Mouse (Mus musculus) gastrocnemius, postnatal 10 days (tissue): ENCODE results near the gene Ccdc97. TPM values are rescaled to one million over a fixed set of nuclear protein-coding genes. Genes with fewer than 3 reads are reported as not detected.
"Not testable (repeated sequence)": the region's sequence is repeated elsewhere in the genome, so short reads cannot be mapped to it uniquely, and the experiment has no call there.

Experiments used
- DNase-seq: peaks from one replicate; pipeline ENCODE4 v3.0.0; 2021; ENCODE audit warnings: mixed read lengths
- long read RNA-seq, 2 experiments: library from polyadenylated mRNA; stranded (forward); transcript quantifications; one replicate each; pipeline ENCODE4 v2.0.0; 2021
- total RNA-seq, 2 experiments: library from RNA; stranded (reverse); gene quantifications; 2 replicates each; pipeline ENCODE4 v1.2.3; 2021

Ccdc97 gene
- total RNA-seq: 10 to 100 TPM; 31.9 to 39.6 TPM
- long read RNA-seq, experiment 1, transcript Ccdc97-201 (5 exons, 3,032 nt): major isoform, 36 of 54 reads
- long read RNA-seq, experiment 1, partial matches to known transcripts: 2 of 54 reads
- long read RNA-seq, experiment 1, other reads (novel, unspliced or antisense): 16 of 54 reads
- long read RNA-seq, experiment 2, transcript Ccdc97-201 (5 exons, 3,032 nt): major isoform, 25 of 36 reads
- long read RNA-seq, experiment 2, partial matches to known transcripts: 0 of 36 reads
- long read RNA-seq, experiment 2, other reads (novel, unspliced or antisense): 11 of 36 reads

DNA sequence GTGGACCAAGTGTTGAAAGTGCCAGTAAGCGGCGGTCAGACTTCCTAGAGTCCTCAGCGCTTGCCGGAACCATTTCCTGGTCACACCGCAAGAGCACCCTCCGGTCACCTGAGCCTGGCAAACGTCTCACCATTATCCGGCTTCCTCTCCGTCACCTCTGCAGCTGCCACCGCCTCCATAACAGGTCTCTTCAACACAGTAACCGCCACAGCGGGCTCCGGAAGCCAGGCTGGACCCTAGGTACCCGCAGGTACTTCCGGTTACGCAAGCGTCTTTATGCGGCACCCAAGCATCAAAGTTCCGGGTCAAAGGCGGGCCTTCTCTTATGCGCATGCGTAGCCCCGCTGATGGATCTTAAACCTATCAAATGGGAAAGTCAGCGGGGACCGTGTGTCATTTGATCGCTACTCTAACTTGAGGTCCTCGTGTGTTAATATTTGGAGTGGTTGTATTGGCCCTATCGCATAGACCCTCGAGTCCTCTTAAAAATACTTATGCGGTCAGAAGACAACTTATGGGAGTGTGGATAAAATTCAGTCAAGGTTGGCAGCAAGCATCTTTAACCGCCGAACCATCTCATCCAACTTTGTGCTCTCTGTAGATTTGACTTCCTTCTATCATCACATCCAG is at the start of gene Ccdc97:
TSS of gene Ccdc97 (minus strand) at position 301 of the 630 bp plus-strand sequence.
- DNase-seq: peak; percentile 88

DNA sequence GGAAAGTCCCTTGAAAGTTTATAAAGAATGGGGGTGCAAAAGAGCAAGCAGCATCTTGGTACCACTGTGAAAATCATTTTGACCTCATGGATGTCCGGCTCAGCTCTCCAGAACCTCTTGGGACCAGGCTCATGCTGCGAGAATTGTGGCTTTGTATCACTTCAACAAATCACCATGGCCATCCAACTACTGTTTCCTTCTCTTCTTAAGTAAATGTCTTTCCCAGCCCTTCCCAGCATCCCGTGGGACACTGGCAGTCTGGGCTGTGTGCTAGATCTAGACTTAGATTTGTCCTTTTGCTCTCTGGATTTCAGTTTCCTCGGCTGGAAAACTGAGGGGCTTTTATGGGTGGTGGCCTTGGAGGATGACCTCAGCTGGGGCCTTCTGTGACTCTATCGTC is 49.3 kb upstream of the Ccdc97 start:
- DNase-seq: no peak

DNA sequence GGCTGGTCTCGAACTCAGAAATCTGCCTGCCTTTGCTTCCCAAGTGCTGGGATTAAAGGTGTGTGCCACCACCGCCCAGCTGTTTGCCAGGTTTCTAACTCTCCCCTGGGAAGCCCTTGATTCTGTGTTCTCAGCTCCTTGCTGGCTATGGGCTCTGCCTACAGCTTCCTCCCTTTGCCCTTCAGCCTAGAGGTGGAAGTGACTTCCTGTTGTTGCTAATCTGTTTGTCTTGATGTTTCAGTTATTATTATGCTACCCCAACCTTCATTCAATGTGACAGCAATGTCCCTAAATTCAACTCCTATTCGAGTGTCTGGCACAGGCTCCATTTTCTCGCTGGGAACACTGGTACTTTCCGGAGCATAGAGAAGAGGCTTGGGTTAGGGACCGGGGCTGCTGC is 47.2 kb upstream of the Ccdc97 start:
- DNase-seq: no peak

DNA sequence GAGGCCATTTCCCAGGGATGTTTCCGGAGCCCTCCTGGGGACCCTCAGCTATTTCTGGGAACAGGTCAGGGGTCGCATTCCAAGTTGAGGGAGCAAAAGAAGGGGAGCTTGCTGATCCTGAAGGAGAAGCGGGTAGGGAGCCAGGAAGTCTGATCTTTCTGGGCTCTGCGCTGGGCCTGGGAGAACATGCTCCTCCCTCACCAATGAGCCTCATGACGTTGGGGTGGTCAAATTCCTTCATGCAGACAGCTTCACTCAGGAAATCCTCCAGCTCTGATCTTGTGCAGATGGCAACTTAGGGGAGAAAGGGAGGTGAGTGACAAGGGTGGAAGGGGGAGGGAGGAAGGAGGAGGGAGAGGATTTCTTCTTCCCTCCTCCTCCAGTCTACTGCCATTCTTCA is 45.3 kb upstream of the Ccdc97 start:
- no peak for DNase-seq

DNA sequence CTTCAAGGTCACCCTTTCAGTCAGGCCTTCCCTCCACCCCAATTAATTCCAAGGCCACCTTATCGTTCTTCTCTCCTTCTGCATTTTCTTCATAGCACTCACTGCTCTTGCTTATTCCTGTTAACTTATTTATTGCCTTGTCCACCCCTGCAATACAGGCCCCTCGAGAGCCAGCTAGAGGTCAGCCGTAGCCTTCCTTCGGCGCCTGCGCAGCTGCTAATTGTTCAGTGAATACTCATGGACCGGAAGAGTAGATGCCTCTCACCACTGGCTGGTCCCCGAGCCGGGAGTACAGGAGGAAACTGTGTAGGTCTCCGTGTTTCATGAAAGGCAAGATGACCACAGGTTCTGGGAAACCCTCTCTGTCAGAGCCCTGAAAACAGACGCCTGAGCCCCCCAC is 44.8 kb upstream of the Ccdc97 start:
- DNase-seq: no peak

DNA sequence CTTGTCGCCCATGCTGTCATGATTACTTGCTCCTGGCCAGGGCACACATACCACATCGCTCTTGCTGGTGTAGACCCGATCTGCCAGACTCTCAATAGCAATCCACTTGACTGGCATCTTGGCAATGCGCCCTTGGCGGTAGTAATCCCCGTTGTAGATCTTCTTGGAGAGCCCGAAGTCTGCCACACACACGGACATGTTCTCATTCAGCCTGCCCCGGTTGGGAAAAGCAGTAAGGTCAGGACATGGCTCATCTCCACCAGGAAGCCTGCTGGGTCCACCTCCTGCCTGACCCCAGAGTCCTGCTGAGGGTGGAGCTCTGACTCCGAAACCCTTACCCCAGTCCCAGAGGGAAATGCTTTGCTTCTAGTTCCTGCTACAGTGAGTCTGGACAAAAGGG is 42.5 kb upstream of the Ccdc97 start:
- DNase-seq: no peak

DNA sequence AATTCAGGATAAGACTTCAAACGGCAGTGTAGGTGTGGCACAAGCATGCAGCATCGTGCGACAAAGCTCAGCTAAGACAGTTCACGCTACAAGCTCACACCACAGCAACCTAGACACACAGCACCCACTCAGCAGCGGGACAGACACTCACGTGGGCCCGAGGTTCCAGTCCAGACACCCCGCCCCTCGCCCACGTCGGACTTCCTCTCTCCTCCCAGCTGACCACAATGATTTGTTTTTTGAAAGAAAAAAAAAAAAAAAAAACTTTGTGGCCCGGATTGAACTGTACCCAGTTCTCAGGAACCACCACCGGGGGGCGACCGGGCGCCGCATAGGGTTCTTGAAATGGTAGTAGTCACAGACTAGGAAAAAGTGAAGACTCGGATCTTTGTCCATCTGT is 37.1 kb upstream of the Ccdc97 start:
- DNase-seq: peak; percentile 93

DNA sequence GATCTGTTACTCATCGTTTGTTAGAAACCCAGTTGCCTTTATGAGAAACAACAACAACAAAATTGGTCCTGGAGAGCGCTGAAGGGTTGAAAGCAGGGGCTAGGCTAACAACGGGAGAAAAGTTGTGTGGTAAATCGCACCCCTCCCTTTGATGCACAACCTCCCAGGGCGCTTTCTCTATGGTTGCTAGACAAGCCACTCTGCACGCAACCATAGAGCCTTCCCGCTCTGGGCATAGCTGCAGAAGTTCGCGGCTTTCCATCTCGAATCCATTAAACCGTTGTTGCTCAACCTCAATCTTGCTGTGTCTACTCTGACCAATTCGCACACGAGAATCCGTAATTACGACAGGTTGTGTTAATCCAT is 36.6 kb upstream of the Ccdc97 start:
- DNase-seq: peak; percentile 39

DNA sequence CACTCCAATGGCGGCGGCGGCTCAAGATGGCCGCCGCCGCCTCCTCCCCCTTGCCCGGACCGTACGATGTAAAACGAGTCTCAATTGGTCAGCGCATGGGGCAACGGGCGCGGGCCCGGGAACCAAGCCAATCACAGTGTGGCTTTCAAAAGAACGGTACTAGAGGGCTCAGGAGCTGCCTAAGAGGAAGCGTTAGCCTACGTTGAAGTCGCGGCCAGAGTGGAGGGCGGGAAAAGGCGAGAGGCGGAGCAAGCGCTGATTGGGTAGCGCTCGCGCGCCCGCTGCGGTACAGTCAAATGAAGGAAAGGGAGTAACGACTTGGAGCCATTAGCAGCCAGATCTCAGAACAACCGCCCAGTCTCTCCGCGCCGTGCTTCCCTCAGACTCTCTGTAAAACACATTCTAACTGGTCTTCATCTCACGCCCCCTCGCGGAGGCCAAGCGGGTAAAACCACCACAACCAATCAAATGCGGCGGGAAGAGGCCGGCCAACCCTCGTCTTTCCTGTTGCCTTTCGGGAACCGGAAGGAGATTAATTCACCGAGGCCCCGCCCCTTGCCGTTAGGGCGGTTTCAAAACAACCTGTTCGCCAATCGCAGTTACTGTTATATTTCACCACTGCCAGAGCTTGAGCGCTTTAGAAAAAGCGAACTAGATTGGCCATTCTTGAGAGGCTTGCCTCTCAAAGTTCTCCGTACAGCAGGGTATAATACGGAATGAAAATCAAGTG is 36.0 kb upstream of the Ccdc97 start, which contains the start of gene Hnrnpul1:
TSS of gene Hnrnpul1 (minus strand) at position 20 of the 730 bp plus-strand sequence.
- DNase-seq: peak; percentile 98

DNA sequence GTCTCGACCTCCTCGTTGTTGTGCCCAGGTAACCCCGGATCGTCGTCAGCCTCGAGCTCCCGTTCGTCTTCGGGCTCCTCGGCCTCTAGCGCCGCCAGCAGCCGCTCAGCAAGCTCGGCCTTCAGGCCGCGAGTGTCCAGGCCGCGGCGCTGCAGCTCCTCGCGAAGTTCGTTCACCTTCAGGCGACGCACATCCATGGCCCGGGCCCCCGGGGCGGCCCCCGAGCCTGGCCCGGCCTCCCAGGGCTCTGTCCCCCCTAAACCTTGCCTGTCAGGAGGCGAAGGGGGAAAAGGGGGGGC is 35.5 kb upstream of the Ccdc97 start:
- no peak for DNase-seq

DNA sequence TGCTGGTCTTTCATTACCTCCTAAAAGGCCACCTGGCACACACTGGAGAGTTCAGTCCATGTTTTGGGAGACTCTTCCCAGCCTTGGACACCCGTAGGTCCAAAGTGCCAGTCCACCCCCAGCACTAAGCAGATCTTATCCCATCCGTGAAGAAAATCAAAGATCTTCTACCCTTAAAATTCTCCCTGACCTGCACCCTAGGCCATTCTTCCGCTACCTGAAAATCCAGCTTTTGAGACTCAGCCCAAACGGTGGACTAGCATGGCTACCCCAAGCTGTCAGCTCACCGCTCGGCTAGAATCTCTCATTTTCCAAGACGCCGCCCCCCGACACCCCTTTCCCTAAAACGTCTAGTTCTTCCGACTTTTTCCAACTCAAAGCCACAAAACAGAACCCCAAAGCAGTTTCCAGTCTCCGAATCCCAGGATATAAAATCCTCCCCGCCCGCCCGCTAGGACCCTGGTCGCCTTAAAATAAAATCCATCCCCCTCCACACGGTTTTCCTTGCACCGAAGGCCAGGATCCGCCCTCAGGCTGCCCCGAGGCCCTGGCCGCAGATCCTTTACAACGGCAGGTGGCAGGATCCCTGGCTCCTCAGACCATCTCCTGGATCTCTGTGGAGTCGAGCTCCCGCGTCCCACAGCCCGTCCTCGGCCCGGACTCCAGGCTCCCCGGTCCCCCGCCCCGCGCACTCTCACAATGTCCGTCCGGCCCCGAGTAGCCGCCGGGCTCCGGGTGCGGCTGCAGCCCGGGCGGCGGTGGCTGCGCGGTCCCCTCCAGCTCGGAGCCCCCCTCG is 35.0 kb upstream of the Ccdc97 start:
- DNase-seq: no peak

DNA sequence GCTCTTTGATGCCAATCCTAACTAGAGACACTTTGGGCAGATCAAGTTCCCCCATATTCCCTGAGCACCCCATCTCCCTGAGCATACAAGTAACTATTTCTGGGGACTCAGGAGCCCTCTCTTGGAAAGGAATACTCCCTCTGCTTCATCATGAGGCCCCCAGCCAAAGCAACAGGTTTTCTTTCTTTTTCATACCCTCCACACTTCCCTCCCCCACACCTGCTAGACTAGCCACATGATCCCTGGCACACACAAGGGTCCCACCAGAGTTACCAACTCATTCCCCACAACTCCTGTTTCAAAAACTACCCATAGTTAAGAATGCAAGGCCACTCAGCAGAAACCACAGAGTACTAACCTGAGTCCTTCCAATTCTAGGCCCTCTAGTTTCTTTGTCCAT is 34.2 kb upstream of the Ccdc97 start:
- DNase-seq: no peak

DNA sequence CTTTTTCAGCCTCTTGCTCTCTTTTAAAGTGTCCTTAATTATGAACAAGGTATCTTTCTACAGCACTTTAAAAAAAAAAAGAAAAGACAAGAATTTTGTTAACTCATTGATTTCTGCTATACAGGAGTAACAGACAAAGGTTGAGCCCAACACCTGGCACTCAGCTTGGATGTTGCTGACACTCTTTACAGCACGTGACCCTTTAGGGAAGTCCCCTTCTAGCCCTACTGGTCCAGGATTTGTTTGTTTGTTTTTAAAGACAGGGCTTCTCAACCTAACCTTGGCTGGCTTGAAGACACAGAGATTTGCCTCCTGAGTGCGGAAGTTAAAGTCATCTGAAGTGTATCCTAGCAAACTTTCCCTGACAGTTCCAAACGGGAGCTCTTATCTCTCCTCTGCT is 28.0 kb upstream of the Ccdc97 start:
- DNase-seq: no peak

DNA sequence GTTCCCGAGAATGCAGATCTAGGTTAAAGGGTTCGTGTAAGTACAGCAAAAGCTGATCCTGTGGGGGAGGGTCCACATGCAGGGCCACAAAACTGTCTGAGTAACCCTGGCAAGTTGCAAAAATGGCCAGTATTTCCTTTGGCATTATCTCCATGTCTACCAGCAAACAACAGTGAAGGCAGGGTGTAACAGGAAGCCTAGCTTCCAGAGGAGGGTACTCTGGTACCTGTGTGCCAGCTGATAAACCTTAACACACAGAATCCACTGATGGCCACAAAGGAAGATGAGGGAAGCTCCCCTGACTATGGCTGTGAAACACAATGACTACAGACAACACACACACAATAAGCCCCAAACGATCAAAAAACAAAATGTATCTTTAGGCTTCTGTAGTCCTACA is 19.4 kb upstream of the Ccdc97 start:
- no peak for DNase-seq

DNA sequence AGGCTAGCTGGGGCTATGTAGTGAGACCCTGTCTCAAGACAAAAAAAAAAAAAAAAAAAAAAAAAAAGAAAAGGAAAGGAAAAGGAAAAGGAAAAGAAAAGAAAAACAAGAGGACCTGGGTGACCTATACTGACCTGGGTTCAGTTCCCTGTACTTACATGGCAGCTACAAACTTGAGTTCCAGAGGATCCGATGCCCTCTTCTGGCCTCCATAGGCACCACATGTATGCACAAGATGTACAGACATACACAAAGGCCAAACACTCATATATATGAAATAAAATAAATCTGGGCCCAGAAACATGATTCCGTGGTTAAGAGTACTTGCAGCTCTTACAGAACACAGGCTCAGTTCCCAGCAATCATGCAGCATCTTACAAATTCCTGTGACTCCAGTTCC is 18.0 kb upstream of the Ccdc97 start:
- DNase-seq: no peak

DNA sequence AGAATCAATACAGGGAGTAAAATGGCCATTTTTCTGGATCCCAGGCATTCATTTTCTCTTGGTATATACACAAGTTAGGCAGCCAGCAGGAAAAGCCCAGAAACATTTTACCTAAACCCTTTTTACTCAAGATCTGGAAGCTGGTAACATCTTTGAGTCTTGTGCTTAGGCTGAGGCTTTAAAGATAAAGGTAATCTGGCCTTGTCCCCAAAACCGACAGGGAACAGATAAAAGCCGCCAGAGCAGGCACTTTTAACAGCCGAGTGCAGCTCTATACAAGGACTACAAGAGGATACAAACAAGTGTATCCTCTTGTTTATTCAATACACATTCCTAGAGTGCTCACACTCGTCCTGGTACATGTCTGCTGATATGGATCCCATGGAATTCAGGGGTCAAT is 16.1 kb upstream of the Ccdc97 start:
- no peak for DNase-seq

DNA sequence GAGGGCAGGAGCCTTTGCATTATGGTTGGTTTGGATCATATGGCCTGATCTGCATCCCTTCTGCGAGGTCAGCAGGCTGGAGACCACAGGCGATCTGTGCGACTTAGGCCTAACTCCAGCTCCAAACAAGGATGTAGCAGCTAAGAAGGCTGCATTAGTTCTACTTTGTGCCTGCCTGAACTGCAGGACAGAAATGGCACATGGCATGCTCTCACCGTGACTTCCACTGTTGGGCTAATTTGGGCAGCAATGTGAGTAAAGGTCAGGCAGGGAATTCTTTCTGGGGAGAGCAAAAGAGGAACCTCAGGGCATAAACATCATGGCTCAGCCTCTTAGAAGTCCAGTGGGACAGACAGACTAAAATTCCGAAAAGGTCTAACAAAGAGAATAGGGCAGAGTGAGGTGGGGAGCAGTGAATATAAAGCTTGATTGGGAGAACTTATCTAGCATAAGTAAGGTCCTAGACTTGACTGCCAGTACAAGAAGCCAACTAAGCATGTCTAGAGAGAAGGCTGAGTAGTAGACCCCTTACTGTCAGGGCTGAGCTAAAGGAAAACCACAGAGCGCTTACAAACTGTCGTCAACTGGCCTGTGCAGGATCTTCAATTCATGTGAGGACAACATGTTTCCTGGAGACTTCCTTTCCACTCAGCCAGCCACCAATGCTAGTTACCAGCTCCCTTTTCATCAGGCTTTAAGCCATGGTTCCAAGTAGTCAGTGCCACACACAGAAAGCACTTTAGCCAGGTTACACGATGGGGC is 12.6 kb upstream of the Ccdc97 start:
- no peak for DNase-seq

DNA sequence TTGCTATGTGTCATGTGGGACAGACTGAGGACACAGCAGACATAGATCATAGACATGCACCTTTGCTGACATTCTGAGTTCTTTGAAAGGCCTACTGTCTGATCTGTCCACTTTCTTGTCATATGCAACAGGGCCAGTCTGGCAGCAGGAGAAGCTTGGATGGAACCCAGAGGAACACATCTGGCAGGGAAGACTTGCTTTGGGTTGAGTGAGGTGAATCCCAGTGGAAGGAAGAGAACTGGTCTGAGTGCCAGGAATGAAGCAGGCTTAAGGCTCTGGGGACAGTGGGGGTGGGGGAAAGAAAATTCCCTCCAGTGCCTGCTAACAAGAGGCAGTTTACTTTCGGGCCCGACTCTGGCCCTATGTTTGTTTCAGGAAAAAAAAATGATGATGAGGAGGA is 11.0 kb upstream of the Ccdc97 start:
- peak; percentile 34 for DNase-seq

DNA sequence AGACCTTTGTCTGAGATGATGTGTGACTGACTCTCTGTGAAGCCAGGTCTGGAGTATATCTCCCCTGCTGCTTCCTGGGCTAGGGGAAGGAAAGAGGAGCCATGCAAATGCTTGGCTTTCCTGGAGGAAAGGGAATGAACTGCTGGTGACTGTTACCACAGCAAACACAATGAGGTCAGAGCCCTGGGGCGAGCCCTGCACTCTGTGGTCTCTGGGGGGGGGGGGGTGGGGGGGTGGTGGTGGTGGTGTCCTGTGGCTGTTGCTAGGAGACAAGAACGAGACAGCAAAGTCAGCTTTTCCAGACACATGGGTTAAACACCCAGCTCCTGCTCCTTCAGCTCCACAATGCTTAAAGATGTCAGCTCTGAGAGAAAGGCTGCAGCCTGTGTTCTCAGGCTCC is 10.5 kb upstream of the Ccdc97 start:
- DNase-seq: no peak

DNA sequence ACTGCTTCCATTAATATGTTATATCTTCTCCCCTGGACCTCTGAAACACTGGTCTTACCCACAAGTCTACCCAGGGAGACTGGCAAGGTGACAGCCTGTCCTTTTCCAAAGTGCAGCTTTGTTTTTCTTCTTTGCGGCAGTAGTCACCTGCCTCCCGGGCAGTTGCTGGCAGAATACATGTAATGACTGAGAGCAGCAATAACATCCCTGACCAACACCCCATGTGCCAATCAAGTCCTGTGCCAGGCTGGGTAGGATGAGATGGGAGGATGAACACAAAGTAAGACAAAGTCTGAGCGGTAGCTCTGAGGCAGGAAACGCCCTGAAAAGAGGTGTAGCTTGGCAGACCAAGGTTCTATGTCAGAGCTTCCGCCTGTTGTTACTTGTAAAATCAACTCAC is 8.9 kb upstream of the Ccdc97 start:
- no peak for DNase-seq

DNA sequence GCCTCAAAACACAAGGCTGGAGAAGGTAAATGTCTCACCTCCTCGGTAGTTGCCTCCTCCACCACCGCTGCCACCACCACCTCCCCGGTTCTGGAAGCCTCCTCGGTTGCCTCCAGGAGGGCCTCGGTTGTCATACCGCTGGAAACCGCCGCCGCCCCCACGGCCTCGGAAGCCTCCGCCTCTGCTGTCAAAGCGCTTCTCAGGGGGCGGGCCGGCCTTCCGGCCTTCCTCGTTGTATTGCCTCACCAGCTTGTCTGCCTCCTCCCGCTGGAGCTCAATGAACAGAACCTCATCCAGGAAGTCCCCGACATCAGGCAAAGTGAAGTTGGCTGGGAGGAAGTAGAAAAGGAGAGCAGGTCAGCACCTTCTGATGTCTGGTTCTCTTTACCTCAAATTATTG is 7.0 kb upstream of the Ccdc97 start:
- DNase-seq: no peak

DNA sequence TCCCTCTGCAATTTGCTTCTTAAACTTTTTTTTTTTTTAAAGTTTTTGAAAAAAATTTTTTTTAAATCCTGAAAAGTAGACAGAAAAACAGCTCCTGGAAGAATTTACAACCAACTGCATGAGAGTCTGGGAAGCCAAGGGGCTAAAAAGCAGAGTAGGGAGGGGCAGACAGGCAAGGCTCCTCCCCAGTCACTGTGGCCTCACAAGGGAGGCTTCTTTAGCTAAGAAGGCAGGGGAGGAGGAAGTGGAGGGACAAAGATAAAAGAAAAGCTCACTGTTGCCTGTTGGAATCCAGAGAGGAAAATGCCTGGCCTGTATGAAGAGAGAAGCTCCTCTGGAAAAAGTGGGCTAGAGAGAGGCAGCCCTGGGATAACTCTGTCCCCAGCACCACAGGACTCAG is 2.9 kb upstream of the Ccdc97 start:
- DNase-seq: not testable (repeated sequence)
